Mouse (Mus musculus) heart, adult 8-10 months (tissue): ENCODE measurements around the gene Fscn3. TPM values are rescaled to one million over a fixed set of nuclear protein-coding genes. Genes with fewer than 3 reads are reported as not detected.
A peak's percentile ranks its signal among the peaks of the same experiment; 100 is the strongest.

Experiments used
- DNase-seq: peaks from one replicate; pipeline ENCODE4 v3.0.0; 2022; ENCODE audit warnings: low spot score
- total RNA-seq, 4 experiments: library from RNA; stranded (reverse); gene quantifications; 2 replicates each; pipeline ENCODE4 v1.2.4; 2022

Fscn3 gene
- not detected for total RNA-seq

- DNase-seq = no peak
These were observed at the start of gene Fscn3 for GRCm38 (mm10) chr6:28427096-28427839. Gene Fscn3, plus strand, starts transcription at chr6:28427789.

GRCm38 (mm10) chr6:28381983-28382382 lies 45.6 kb upstream of the Fscn3 start:
- no peak for DNase-seq

- DNase-seq = no peak
These were observed 42.4 kb upstream of the Fscn3 start for GRCm38 (mm10) chr6:28385169-28385568.

DNA sequence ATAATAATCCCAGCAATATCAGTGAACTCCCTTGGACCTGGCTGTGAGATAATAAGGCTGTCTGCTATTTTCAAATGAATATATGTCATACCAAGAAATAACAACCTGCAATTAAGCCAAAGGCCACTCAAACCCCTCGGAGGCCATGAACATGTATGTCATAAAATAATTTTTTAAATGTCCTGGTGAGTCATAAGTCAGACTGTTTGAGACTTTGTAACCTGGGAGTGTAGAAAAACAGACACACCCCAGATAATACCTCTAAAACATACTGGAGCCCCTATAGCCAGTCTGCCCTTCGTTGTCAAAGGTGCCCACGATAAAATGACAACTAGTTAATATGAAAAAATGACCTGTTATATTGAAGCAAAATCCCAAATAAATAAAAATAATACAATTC lies 38.6 kb upstream of the Fscn3 start:
- no peak for DNase-seq

GRCm38 (mm10) chr6:28396051-28396852 lies 31.3 kb upstream of the Fscn3 start:
- no peak for DNase-seq

DNA sequence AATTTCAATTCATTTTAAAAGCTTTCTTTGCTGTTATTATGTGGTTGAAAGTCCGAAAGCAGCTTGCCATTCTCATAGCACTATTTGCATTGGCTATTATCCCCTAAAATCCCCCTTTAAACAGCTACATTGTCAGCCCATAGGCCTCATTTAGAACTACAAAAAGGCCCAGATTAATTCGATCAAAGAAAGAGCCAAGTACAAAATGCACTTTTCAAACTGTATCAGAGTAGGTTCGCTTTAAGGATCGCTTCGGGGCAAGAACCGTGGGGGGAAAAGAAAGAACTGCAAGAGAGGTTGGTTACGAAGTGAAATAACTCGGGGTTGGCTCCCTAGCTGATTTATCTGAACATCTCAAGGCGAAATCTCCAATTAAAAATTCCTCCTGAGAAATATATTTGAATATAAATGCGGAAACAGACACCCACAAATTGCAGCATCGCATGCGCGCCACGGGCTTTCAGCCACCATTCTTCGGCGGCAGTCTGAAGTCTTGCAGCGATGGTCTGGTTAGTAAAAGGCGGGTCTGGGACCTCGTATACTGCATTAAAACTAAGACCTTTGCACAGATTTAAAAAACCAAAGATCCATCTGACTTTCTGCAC lies 30.6 kb upstream of the Fscn3 start:
- DNase-seq = no peak

- DNase-seq = no peak
These were observed 29.8 kb upstream of the Fscn3 start, which contains the start of gene Zfp800 for GRCm38 (mm10) chr6:28397681-28398203. Gene Zfp800, minus strand, starts transcription at chr6:28398005.

GRCm38 (mm10) chr6:28398726-28399125 lies 28.9 kb upstream of the Fscn3 start:
- no peak for DNase-seq

- DNase-seq = no peak
These were observed 27.8 kb upstream of the Fscn3 start for GRCm38 (mm10) chr6:28399791-28400190.

- DNase-seq = peak; percentile 61
These were observed 17.5 kb upstream of the Fscn3 start for GRCm38 (mm10) chr6:28410053-28410452.

DNA sequence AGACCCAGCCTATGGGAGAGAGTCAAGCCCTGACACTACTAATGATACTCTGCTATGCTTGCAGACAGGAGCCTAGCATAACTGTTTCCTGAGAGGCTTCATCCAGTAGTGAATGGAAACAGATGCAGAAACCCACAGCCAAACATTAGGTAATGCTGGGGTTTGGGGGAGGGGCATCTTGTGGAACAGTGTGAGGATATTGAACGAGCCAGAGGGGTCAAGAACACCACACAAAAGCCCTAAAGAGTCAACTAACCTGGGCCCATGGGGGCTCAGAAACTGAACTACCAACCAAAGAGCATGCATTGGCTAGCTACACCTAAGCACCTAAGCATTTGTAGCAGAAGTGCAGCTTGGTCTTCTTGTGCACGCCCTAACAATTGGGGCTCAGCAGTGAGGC lies 16.4 kb upstream of the Fscn3 start:
- no peak for DNase-seq

DNA sequence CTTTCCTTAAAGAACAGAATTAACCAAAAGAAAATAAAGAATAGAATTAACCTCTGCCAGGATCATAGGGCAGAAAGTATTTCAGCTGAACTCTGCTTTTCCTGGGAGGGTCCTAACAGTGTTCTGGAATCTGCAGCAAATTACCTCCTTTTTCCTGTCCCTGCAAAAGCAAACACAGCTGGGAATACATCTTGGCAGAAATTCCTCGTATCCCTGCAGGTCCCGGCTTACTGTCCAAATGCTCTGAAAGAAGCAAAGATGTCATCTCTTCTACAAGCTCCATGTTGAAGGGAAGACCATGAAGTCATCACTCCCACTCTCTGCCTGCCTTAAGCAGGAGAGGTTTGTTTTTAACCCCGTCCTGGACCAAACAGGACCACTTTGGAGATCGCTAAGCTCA lies 10.6 kb upstream of the Fscn3 start:
- peak; percentile 60 for DNase-seq

DNA sequence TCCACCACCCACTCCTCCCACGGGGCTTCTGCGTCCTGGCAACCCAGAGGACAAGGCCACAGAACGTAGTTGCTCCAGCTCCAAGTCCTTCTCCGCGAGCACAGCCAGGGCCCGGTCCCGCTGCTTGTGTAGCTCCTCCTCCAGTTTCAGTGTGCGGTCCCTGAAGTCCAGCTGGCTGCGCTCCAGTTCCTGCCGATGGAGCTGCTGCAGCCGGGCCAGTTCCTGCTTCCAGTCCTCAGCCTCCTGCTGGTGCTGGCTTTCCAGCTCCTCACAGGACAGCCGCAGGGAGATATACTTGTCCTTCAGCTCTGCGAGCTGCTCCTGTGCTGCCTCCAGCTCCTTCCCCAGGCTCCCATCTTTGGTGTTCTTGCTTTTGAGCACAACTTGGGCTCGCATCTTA lies 9.1 kb upstream of the Fscn3 start:
- DNase-seq = peak; percentile 91

GRCm38 (mm10) chr6:28419673-28420072 lies 7.9 kb upstream of the Fscn3 start:
- no peak for DNase-seq

GRCm38 (mm10) chr6:28420361-28420760 lies 7.2 kb upstream of the Fscn3 start:
- DNase-seq = no peak

DNA sequence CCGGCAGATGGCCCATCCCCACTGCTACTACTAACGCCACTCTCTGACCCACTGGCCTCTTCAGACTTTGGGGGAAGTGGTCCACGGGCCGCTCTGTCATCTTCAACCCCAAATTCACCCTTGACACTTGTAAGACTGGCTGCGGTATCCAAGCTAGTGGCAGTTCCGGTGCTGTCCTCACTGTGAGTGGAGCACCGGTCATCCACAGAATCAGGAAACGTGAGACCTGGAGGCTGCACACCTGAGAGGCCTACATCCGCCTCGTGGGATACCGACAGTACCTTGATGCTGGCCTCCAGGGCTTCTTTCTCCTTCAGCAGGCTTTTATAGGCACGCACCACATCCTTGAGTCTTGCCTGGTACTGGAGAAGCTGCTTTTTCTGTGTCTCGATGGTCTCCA lies 6.7 kb upstream of the Fscn3 start:
- no peak for DNase-seq

- peak; percentile 96 for DNase-seq
These were observed 6.1 kb upstream of the Fscn3 start for GRCm38 (mm10) chr6:28421469-28422000.

GRCm38 (mm10) chr6:28422651-28423290 lies 4.8 kb upstream of the Fscn3 start:
- DNase-seq = no peak

DNA sequence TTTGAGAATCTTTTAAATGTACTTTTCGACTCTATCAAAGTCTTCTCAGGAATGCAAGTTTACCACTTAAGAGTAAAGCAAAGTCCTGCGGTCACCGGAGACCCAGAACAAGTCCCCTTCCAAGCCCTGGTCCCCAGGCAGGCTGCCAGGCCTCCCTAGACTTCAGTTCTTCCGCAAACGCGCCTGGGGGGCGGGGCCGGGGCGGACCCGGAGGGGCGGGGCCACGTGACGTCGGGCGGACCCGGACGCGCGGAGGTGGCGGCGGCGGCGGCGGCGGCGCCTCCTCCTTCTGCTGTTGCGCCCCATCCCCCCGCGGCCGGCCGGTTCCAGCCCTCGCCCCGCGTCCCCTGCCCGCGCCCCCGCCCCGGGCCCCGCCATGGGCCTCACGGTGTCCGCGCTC lies 4.3 kb upstream of the Fscn3 start, which contains the start of gene Arf5:
Gene Arf5, plus strand, starts transcription at position 248 of the 400 bp plus-strand sequence.
- peak; percentile 92 for DNase-seq

DNA sequence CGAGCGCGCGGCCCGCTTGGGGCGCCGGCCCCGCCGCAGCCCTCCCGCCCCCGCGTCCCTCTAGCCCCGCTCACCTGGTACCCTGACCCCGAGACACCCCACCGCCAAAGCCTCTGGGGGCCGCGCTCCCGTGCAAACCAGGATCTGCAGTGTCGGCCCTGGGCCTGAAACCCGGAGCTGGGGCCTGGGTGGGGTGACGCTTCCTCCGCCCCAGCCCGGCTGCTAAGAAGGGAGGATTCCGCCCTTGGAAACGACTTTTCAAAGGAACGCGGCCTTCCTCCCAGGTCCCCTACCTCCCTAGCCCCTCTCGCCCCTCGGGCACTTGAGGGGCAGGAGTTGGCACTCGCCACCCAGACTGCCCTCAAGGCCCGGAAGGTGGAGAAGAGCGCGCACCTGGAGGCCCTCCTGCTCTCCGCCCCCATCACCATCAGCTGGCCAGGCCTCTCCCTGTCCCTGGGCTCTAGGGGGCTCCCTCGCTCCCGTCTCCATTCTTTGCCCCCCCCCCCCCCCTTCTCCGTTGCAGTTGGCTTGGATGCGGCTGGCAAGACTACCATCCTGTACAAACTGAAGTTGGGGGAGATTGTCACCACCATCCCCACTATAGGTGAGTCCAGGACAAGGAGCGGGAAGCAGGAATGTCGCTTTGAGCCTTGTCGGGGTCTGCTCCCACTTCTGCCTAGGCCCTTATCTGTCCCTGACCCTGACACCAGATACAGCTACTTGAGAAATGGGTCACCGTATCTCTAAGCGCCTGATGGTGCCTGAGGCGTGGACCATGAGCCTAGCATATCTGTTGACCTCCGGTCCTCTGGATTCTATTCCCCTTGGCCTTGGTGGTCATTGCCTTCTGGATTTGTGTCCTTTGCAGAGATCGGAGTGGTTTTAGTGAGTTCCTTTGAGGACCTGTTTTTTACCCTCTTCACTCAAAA lies 3.6 kb upstream of the Fscn3 start:
- DNase-seq = peak; percentile 47
